Mouse (Mus musculus): Measurements from ENCODE around the gene Myo1e.

DNA sequence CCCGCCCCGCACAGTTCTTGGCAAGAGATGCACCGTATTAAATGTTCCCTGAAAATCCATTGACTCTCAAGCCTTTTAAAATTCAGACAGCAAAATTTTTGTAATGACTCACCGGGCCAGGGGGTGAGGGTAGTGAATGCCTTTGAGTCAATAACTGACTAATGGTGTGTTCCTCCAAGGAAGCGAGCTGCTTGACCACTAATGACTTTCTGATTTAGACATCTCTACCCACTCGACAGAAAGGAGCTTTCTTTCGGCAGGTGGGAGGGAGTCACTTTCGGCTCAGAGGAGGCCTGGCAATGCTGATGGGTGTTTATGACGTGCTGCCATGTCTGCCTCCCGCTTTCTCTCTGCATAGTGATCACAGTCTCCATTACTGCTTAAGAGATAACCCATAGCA, 83.6 kb downstream of the Myo1e start:
- TF ChIP-seq CTCF (IDR thresholded peaks at IDR 0.05; ENCODE audit: low read depth) (no peak), EP300 (optimal IDR thresholded peaks at IDR 0.05) (no peak)

Measured in stomach, postnatal 0 days (tissue).